Mouse (Mus musculus) ES-E14 (cell line): ENCODE measurements around the gene Gk2.

Experiments used
- CHD2 ChIP-seq: IDR thresholded peaks from 2 replicates; pipeline ENCODE4 v1.6.1; 2014; ENCODE audit warnings: mild to moderate bottlenecking, low read depth, low read length, inconsistent platforms
- HCFC1 ChIP-seq: IDR thresholded peaks from 2 replicates; pipeline ENCODE4 v1.6.1; 2012; ENCODE audit warnings: low read length, inconsistent platforms, borderline replicate concordance; ENCODE audit not compliant: insufficient read depth
- MAFK ChIP-seq: IDR thresholded peaks from 2 replicates; pipeline ENCODE4 v1.6.1; 2014; ENCODE audit warnings: mild to moderate bottlenecking, low read depth, low read length, inconsistent platforms; ENCODE audit not compliant: insufficient read depth
- ZC3H11A ChIP-seq: IDR thresholded peaks from 2 replicates; pipeline ENCODE4 v1.6.1; 2012; ENCODE audit warnings: low read depth, mild to moderate bottlenecking, inconsistent platforms, low read length, borderline replicate concordance

GRCm38 (mm10) chr5:97479991-97480390 is 23.2 kb upstream of the Gk2 start:
- TF ChIP-seq MAFK = no peak
- TF ChIP-seq ZC3H11A = no peak
- TF ChIP-seq CHD2 = no peak
- TF ChIP-seq HCFC1 = no peak
